Mouse (Mus musculus) ovary, adult 18-20 months (tissue): ENCODE results near the gene Ptges2.

Experiments used
- DNase-seq: peaks from one replicate; pipeline ENCODE4 v3.0.0; 2022; ENCODE audit warnings: low spot score, mixed read lengths

The Ptges2 gene

GRCm38 (mm10) chr2:32375317-32375940 lies 20.3 kb upstream of the Ptges2 start:
- DNase-seq = no peak

GRCm38 (mm10) chr2:32376963-32377362 lies 18.7 kb upstream of the Ptges2 start:
- no peak for DNase-seq

- no peak for DNase-seq
Measured at GRCm38 (mm10) chr2:32380001-32380500, 15.6 kb upstream of the Ptges2 start.

GRCm38 (mm10) chr2:32381141-32381774 lies 14.4 kb upstream of the Ptges2 start:
- DNase-seq = no peak

- DNase-seq = peak; percentile 90
Measured at GRCm38 (mm10) chr2:32381775-32382223, 13.9 kb upstream of the Ptges2 start, which contains the start of gene 1110008P14Rik. TSS of gene 1110008P14Rik (minus strand) at chr2:32381938.

GRCm38 (mm10) chr2:32382689-32383088 lies 13.0 kb upstream of the Ptges2 start:
- DNase-seq = no peak

GRCm38 (mm10) chr2:32387706-32388490 lies 7.8 kb upstream of the Ptges2 start, which contains the start of gene Lcn2:
TSS of gene Lcn2 (minus strand) at chr2:32388252.
- DNase-seq = no peak

- no peak for DNase-seq
Measured at GRCm38 (mm10) chr2:32389157-32389556, 6.5 kb upstream of the Ptges2 start.

GRCm38 (mm10) chr2:32390871-32391270 lies 4.8 kb upstream of the Ptges2 start:
- DNase-seq = no peak

- DNase-seq = no peak
Measured at GRCm38 (mm10) chr2:32392063-32392462, 3.6 kb upstream of the Ptges2 start.

- no peak for DNase-seq
Measured at GRCm38 (mm10) chr2:32394973-32395372, 723 bp upstream of the Ptges2 start.

- peak; percentile 89 for DNase-seq
Measured at GRCm38 (mm10) chr2:32395946-32396621, 388 bp downstream of the Ptges2 start.

- no peak for DNase-seq
Measured at GRCm38 (mm10) chr2:32396695-32397094, 999 bp downstream of the Ptges2 start.

GRCm38 (mm10) chr2:32404663-32405062 lies 9.0 kb downstream of the Ptges2 start:
- DNase-seq = peak; percentile 78

GRCm38 (mm10) chr2:32407144-32407824 lies 11.6 kb downstream of the Ptges2 start:
- DNase-seq = no peak

- DNase-seq = no peak
Measured at GRCm38 (mm10) chr2:32408429-32409424, 13.0 kb downstream of the Ptges2 start.

- no peak for DNase-seq
Measured at GRCm38 (mm10) chr2:32411407-32411806, 15.7 kb downstream of the Ptges2 start.

- no peak for DNase-seq
Measured at GRCm38 (mm10) chr2:32412742-32413531, 17.2 kb downstream of the Ptges2 start.

GRCm38 (mm10) chr2:32413936-32414335 lies 18.2 kb downstream of the Ptges2 start:
- no peak for DNase-seq
